Mouse (Mus musculus) G1E (cell line): Measurements from ENCODE around the gene Pdcd4. TPM values are rescaled to one million over a fixed set of nuclear protein-coding genes. Genes with fewer than 3 reads are reported as not detected.

Experiments used
- ATAC-seq: 2 replicates; pipeline ENCODE4 v1.8.0; 2016; ENCODE audit warnings: mild to moderate bottlenecking; ENCODE audit not compliant: insufficient number of reproducible peaks, poor library complexity, low FRiP score, severe bottlenecking; ENCODE audit errors: extremely low read depth
- DNase-seq: peaks from one replicate; pipeline ENCODE4 v3.0.0; 2012; ENCODE audit warnings: low spot score
- H3K27me3 ChIP-seq: 2 replicates; pipeline ENCODE4 v1.6.1; 2012; ENCODE audit warnings: mild to moderate bottlenecking, low read length, inconsistent platforms; ENCODE audit not compliant: insufficient read depth
- H3K36me3 ChIP-seq: replicated peaks from 2 replicates; pipeline ENCODE3; 2012; ENCODE audit warnings: mild to moderate bottlenecking, inconsistent platforms
- H3K4me1 ChIP-seq: 2 replicates; pipeline ENCODE4 v1.6.1; 2012; ENCODE audit warnings: low read depth, low read length, inconsistent platforms, mixed read lengths; ENCODE audit not compliant: insufficient read depth
- H3K4me3 ChIP-seq: 2 replicates; pipeline ENCODE4 v1.5.1; 2012; ENCODE audit warnings: low read depth, mild to moderate bottlenecking, inconsistent platforms, low read length, moderate library complexity, mixed read lengths
- H3K9me3 ChIP-seq: replicated peaks from 2 replicates; pipeline ENCODE4 v1.6.1; 2012; ENCODE audit warnings: inconsistent platforms
- CTCF ChIP-seq: IDR thresholded peaks from 2 replicates; pipeline ENCODE4 v1.5.1; 2012; ENCODE audit warnings: low read depth, low read length, inconsistent platforms, mixed read lengths
- GATA1 ChIP-seq: IDR thresholded peaks from 2 replicates; pipeline ENCODE4 v1.6.1; 2012; ENCODE audit warnings: borderline replicate concordance, low read length, inconsistent platforms, mixed read lengths
- GATA2 ChIP-seq: IDR thresholded peaks from 2 replicates; pipeline ENCODE4 v1.6.1; 2012; ENCODE audit warnings: low read depth, low read length, inconsistent platforms, borderline replicate concordance
- POLR2AphosphoS5 ChIP-seq: IDR thresholded peaks from 2 replicates; pipeline ENCODE4 v1.6.1; 2012; ENCODE audit warnings: low read depth, low read length, inconsistent platforms; ENCODE audit not compliant: insufficient replicate concordance
- TAL1 ChIP-seq: conservative IDR thresholded peaks from 2 replicates; pipeline ENCODE4 v1.6.1; 2012; ENCODE audit warnings: low read depth, low read length, inconsistent platforms, mixed read lengths
- polyA plus RNA-seq: library from polyadenylated mRNA; stranded (reverse); fragments of >175 nt; gene quantifications from 2 replicates; pipeline ENCODE4 v1.2.3, GENCODE M21; 2012
- total RNA-seq, 2 experiments: library from RNA; stranded (forward) in 1 of 2; stranded (reverse) in 1 of 2; fragments of 200-1000 nt in 1 of 2; fragments of >200 nt in 1 of 2; fragmentation: Nextera tagmentation in 1 of 2; gene quantifications; 2 replicates each; pipeline ENCODE4 v1.2.3; 2014 to 2017

Pdcd4 gene
- total and polyA plus RNA-seq, 3 experiments: 93.3 to 270 (median 255) TPM

DNA sequence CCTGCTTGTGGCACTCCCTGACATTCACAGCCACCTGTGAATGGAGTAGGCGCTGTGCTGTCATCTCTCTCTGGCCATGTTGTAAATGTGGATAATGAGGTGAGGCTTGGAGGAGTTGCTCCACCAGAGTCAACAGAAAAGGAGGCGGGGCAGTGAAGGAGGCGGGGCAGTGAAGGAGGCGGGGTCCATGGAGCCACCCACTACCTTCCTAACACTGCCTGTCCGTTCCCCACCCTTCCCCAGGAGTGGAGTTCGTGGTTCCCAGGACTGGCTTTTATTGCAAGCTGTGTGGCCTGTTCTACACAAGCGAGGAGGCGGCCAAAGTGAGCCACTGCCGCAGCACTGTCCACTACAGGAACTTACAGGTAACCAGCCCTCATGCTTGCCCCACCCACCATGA is 32.9 kb upstream of the Pdcd4 start:
- no peaks in the 10 kb centered on the region for H3K9me3 ChIP-seq
- ATAC-seq (peak; percentile 22; the same call in 1 of the 2 replicates), DNase-seq (no peak)
- TF ChIP-seq POLR2AphosphoS5 (no peak), GATA1 (no peak), GATA2 (no peak), CTCF (no peak), TAL1 (no peak)
- H3K27me3 ChIP-seq: 0 out of 2 replicates have a peak, but pooled peaks cover 2% of the 10 kb centered on the region
- peaks cover 42% of the 10 kb centered on the region for H3K4me1 ChIP-seq
- H3K4me3 ChIP-seq: peak overlapping the region; percentile 24; the same call in 1 of the 2 replicates
- no peaks in the 10 kb centered on the region for H3K36me3 ChIP-seq

DNA sequence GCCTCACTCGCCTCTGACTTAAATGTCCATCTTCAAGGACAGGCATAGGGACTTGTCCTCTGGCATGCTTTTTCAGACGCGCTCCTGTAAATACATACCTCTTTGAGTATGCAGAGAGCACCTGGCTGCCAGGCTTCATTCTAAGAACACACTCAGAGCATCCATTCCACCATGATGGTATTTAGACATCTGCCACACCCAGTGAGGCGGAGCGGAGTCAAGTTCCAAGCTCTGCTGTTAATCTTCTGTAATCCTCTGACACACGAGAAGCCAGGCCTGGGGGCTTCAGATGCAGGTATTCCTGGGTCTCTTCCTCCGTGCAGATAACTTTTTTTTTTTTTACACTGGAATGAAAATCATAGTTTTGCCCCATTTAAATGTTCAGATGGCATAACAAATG is 32.4 kb upstream of the Pdcd4 start:
- no peaks in the 10 kb centered on the region for H3K9me3 ChIP-seq
- H3K27me3 ChIP-seq: 0 out of 2 replicates have a peak, but pooled peaks cover 2% of the 10 kb centered on the region
- peaks cover 42% of the 10 kb centered on the region for H3K4me1 ChIP-seq
- no peak for ATAC-seq
- DNase-seq: no peak
- peak overlapping the region; percentile 24; the same call in 1 of the 2 replicates for H3K4me3 ChIP-seq
- no peaks in the 10 kb centered on the region for H3K36me3 ChIP-seq
- TF ChIP-seq TAL1 (no peak), POLR2AphosphoS5 (no peak), GATA1 (no peak), GATA2 (no peak), CTCF (no peak)

DNA sequence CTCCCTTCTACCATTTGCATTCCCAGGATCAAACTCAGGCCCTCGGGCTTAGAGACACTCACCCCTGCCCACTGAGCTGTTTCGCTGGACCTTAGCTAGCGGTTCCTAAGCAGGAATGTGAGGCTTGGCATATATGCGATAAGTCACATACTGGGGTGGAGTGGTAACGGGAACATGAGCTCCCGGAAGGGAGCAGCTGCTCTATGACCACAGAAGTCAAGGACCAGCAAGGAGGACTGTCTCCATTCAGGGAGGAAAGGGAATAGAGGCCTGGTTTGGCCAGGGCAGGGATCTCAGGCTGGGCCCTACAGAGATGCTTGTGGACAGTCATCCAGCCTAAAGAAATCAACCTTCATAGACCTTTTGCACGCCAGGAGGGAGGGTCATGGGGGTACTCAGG is 30.7 kb upstream of the Pdcd4 start:
- peaks cover 38% of the 10 kb centered on the region for H3K4me1 ChIP-seq
- ATAC-seq: no peak

DNA sequence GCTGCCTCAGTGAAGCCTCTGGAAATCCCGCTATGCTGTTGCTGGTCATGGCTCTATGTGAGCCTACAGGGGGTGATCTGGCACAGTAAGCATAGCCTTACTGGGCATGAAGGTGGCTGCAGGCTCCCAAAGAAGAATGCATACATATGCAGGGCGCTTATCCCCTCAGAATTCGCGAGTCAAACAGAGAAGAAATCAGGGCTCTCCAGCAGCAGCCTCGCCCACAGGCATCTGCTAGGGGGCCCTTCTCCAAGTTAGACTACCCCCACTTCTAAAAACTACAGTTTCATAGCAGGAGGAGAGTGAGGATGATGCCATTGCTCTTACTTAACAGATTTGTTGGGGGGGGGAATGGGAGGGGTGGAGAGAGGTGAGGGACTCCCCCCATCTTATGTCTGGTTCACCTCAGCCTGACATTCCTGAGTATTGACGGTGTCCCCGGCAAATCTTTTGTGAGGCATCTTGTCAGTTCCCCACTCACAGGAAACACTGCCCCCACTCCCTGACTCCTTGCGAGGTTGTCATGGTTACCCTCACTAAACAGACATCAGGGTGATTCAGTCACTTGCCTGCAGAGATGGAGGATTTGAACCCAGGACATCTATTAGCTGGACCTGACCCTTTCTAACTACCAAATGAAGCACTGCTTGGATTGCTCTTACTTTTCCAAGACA is 29.3 kb upstream of the Pdcd4 start:
- no peaks in the 10 kb centered on the region for H3K9me3 ChIP-seq
- no peak for DNase-seq
- no peaks in the 10 kb centered on the region for H3K36me3 ChIP-seq
- no peaks in the 10 kb centered on the region for H3K27me3 ChIP-seq
- H3K4me1 ChIP-seq: peaks cover 31% of the 10 kb centered on the region
- TF ChIP-seq POLR2AphosphoS5 (no peak), GATA1 (no peak), TAL1 (no peak), GATA2 (no peak), CTCF (no peak)
- ATAC-seq: no peak
- no peak overlapping the region for H3K4me3 ChIP-seq

More for the DNA sequence above, 30.7 kb upstream of the Pdcd4 start:
- H3K36me3 ChIP-seq: no peaks in the 10 kb centered on the region
- no peak overlapping the region for H3K4me3 ChIP-seq
- H3K27me3 ChIP-seq: 0 out of 2 replicates have a peak, but pooled peaks cover 2% of the 10 kb centered on the region
- TF ChIP-seq POLR2AphosphoS5 (no peak), CTCF (no peak), GATA1 (no peak), TAL1 (no peak), GATA2 (no peak)
- no peak for DNase-seq
- no peaks in the 10 kb centered on the region for H3K9me3 ChIP-seq

DNA sequence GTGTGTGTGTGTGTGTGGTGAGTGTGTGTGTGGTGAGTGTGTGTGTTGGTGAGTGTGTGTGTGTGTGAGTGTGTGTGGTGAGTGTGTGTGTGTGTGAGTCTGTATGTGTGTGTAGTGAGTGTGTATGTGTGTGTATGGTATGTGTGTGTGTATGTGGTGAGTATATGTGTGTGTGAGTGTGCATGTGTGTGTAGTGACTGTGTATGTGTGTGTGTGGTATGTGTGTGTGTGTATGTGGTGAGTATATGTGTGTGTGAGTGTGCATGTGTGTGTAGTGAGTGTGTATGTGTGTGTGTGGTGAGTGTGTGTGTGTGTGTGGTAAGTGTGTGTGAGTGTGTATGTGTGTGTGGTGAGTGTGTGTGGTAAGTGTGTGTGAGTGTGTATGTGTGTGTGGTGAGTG is 24.8 kb upstream of the Pdcd4 start:
- no peak for ATAC-seq
- no peak for TF ChIP-seq GATA1
- TF ChIP-seq CTCF: no peak
- no peak for TF ChIP-seq TAL1
- no peak for TF ChIP-seq POLR2AphosphoS5
- no peak for TF ChIP-seq GATA2

DNA sequence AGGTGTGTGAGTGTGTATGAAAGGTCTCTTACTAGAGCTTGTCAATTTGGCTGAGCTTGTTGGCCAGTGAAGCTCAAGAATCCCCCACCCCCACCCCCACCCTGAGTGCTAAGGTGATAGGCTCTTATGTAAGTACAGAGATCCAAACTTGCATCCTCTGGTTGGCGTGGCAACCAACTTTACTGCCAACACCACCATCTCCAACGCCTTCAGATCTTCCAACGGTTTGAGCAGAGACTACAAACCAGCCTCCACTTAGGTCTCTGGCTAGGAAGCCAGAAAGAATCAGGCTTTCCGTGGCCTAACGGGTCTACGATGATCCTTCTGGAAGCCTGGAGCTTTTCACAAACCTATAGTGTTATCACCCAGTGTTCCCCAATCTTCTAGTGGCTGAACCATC is 23.9 kb upstream of the Pdcd4 start:
- DNase-seq: no peak
- Histone ChIP-seq H3K9me3 (no peaks in the 10 kb centered on the region), H3K4me3 (no peak overlapping the region), H3K27me3 (no peaks in the 10 kb centered on the region), H3K4me1 (peaks cover 47% of the 10 kb centered on the region), H3K36me3 (no peaks in the 10 kb centered on the region)
- ATAC-seq: no peak
- TF ChIP-seq TAL1: no peak
- no peak for TF ChIP-seq POLR2AphosphoS5

More for the DNA sequence above, 24.8 kb upstream of the Pdcd4 start:
- no peak overlapping the region for H3K4me3 ChIP-seq
- H3K36me3 ChIP-seq: no peaks in the 10 kb centered on the region
- H3K9me3 ChIP-seq: no peaks in the 10 kb centered on the region
- peaks cover 51% of the 10 kb centered on the region for H3K4me1 ChIP-seq
- no peak for DNase-seq
- no peaks in the 10 kb centered on the region for H3K27me3 ChIP-seq
